Mouse (Mus musculus) gastrocnemius, postnatal 25 days (tissue): ENCODE measurements around the gene Entpd4b. TPM values are rescaled to one million over a fixed set of nuclear protein-coding genes. Genes with fewer than 3 reads are reported as not detected.
"Not testable (repeated sequence)": the region's sequence is repeated elsewhere in the genome, so short reads cannot be mapped to it uniquely, and the experiment has no call there.

Source experiments
- DNase-seq: peaks from one replicate; pipeline ENCODE4 v3.0.0; 2022
- long read RNA-seq, 2 experiments: library from polyadenylated mRNA; stranded (forward); transcript quantifications; one replicate each; pipeline ENCODE4 v2.0.0; 2021
- total RNA-seq, 2 experiments: library from RNA; stranded (reverse); gene quantifications; 1 replicate in 1 of 2; 2 replicates in 1 of 2; pipeline ENCODE4 v1.2.3; 2021

Entpd4b gene
- 10 to 100 TPM; 45.6 to 52.5 TPM for total RNA-seq
- long read RNA-seq, experiment 1, transcript Entpd4b-204 (13 exons, 3,589 nt), result major isoform, 74 of 123 reads
- long read RNA-seq, experiment 1, partial matches to known transcripts, result 24 of 123 reads
- long read RNA-seq, experiment 1, other reads (novel, unspliced or antisense), result 24 of 123 reads
- long read RNA-seq, experiment 2, transcript Entpd4b-204 (13 exons, 3,589 nt), result major isoform, 140 of 185 reads
- long read RNA-seq, experiment 2, partial matches to known transcripts, result 10 of 185 reads
- long read RNA-seq, experiment 2, other reads (novel, unspliced or antisense), result 35 of 185 reads

DNA sequence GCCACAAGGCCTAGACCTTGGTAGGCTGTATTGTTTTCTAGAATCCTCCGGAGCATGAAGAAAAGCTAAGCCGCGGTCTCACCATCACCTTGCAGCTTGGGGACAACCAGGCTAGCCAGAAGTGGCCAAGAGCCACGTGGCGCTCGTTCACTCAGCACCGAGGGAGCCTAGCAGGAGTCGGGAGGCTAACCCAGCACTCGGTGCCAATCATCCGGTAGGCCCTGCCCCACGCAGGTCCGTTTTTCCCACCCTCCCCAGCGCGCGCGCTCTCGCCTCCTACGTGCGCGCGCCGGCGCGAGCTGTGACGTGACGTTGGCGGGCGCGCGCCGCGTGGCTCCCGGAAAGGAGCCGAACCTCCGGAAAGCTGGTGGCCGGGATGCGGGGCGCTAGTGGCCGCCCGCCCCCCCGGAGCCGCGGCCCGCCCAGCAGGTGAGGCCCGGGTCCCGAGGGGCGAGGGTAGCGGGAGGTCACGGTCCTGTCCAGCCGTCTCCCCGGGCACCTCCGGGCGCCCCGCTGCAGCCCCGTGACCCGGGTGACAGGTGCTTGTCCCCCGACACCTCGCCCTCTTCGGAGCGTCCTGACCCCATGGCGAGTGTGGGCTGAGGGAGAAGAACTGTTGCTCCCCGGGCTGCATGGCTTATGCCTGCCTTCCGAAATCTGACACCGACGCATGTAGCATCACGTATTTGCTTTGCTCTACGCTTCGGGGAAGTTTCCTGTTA lies at the start of gene Entpd4b:
TSS of gene Entpd4b (plus strand) at position 315 of the 722 bp plus-strand sequence.
- DNase-seq, result not testable (repeated sequence)

DNA sequence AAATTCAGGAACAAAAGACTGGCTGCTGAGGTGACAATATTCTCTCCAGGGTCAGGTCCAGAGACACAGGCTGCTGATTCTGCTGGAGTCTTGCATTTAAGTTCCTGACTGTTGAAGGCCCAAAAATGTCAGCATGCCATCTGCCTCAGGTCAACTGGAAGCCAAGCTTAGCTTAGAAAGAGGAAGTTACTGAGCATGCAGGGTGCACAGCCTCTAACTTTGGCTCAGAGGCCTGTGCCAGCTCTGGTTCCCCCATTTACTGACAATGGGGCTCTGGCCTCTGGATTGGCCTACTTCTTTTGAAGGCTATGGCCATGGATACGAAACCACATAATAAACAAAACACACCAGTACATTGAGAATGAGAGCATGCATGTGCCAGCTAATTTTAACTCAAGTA lies 48.2 kb upstream of the Entpd4b start:
- DNase-seq, result not testable (repeated sequence)

DNA sequence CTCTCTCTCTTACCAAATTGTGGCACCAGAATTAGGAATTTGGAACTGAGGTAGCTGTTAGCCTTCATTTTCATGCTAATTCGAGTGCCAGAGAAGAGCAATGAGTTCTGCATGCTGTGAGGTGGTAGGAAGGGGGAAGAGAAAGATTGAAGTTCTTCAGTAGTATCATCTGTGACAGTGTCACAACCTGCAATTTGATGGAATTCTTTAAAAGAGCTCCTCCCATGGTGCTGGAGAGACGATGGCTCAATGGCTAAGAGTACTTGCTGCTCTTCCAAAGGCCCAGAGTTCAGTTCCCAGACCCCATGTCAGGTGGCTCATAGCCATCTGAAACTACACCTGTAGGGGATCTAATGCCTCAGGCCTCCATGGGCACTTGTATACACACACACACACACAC lies 42.8 kb upstream of the Entpd4b start, which contains the start of gene Gm27179:
TSS of gene Gm27179 (minus strand) at position 101 of the 400 bp plus-strand sequence.
- DNase-seq, result not testable (repeated sequence)

DNA sequence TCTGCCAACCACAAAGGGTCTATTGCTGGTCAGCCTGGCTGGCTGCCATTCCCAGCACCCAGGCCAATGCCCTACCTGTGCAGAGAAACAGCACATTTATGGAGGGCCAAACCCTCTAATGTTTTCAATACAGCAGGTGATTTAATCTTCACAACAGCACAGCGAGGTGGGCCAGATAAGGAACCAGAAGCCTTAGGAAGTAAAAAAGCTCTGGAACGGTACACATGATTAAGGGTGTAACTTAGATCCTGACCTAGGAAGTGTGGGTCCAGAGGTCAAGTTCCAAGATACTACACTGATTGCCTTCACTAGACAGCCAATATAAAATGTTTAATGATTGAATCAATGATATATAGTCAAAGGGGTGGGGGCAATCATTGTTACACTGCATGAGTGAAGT lies 34.4 kb upstream of the Entpd4b start:
- DNase-seq, result not testable (repeated sequence)

DNA sequence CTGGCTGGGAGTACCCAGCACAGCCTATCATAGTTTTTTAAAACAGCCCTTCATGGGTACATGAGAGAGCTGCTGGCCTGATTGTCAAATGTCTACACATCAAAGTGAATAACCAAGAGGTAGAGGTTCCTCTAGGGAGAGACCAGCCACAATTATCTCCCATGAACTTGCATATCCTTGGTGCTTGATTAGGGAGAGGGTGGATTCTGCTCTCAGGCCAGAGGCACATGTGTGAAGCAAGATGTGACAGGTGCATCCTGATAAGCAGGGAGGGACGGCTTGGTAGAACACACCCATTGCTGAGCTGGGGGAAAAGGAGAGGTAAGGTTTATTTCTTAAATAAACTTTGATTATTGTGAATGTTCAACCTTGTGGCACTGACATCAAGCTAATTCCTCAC lies 32.2 kb upstream of the Entpd4b start:
- DNase-seq, result not testable (repeated sequence)

DNA sequence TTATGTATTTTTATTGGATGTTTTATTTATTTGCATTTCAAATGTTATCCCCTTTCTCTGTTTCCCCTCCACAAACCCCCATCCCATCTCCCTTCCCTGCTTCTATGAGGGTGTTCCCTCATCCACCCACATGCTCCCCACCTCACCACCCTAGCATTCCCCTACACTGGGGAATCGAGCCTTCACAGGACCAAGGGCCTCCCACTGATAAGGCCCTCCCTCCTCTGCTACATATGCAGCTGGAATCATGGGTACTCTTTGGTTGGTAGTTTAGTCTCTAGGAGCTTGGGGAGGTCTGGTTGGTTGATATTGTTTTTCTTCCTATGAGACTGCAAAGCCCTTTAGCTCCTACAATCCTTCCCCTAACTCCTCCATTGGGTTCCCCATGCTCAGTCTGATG lies 29.0 kb upstream of the Entpd4b start:
- not testable (repeated sequence) for DNase-seq

DNA sequence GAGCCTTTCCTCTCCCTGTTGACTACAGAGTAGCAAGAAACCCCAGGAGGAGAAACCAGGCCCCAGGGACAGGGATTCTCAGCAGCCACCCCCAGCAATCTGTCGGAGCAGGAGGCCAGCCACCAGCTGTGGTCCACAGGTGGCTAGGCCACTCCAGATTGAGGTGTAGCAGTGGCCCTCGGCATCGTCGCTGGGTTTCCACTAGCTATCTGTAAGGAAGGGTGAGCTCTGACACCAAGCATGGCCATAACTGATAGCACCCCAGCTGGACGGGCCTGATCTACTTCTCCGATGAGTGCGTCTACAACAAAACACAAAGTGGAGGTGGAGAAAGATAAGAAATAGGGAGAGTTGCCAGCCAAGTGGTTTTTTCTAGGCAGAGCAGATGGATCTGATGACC lies 18.7 kb upstream of the Entpd4b start:
- not testable (repeated sequence) for DNase-seq

DNA sequence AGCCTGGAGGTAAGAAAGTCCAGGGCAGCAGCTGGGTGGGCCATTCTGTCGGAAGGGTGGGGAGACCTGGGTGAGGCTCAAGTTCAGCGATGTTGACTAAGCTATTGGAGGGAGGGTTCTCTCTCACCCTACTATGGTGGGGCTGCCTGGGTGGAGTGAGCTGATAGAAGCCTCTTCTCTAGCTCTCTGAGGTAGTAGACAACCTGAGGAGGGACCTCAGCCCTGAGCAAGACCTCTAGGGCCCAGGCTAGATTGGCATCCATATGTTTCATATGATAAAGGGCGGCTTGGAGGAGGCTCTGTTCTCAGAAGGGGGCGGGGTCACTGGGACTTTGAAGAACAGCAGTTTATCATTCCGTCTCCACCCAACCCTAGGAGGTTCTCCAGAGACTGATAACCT lies 15.1 kb upstream of the Entpd4b start:
- DNase-seq, result not testable (repeated sequence)

DNA sequence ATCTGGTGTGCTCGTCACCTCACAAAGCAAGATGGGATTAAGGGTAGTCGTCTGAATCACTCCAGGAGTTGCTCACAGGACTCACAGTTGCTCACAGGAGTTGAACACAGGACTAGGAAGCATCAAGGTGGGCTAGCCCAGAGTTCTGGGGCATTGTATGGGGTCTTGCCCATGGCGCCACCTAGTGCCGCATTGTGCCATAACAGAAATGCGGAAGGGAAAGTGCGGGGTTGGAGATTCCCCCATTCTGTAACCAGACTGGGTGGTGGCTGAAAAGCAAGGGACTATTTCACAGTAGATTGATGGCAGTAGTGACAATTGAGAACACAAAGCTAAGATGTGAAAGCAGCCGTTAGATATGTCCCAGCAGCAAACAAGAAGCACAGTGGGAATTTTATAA lies 12.5 kb upstream of the Entpd4b start:
- DNase-seq, result not testable (repeated sequence)

DNA sequence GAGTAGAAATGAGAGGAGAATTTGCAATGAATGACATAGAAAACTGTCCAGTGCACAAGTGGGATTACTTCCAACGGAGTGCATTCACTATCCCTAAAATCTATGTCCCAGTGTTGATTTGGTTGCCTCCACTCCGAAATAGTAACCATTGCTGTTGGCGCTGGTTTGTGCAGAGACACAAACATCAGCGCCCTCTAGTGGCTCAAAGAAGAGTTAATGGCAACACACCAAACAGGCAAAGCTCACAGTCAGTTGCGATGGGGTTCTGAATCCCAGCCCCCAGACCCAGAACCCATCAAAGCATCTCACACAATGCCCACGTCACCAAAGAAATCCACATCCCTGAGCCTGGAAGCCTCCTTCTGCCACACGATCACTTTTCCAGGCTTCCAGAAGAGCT lies 11.2 kb upstream of the Entpd4b start:
- not testable (repeated sequence) for DNase-seq

DNA sequence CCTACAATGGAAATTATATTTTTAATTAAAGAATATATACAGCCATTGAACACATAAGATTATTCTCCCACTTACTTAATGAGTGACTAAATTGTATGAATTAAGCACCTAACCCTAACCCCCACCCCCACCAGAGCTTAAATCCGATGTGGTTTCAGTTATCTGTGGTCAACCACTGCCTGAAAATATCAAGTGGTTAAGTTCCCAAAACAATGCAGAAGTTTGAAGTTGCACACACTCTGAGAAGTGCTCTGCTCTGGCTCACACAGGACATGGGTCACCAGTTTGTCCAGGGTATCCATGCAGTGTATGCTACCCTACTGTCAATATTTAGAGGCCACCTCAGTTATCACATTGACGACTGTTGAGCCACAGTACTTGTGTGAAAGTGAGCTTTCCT lies 10.2 kb upstream of the Entpd4b start:
- DNase-seq, result not testable (repeated sequence)

DNA sequence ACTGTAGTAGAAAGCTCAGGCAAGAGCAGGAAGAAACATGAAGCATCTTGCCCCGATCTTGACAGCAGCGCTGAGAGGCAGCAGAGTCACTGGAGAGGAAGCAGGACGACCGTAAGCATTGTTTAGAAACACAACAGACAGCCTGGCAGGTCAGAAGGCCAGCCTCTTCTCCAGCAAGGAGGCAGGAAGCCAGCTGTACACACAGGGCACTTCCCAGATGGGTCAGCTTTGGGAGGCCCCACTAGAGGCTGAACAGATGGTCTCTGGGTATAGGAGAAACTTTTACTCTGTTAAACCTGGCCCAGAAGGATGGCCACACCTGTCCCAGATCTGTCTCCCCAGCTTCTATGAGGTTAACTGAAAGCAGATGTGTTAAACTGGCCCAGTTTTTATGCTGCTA lies 7.9 kb upstream of the Entpd4b start:
- not testable (repeated sequence) for DNase-seq

DNA sequence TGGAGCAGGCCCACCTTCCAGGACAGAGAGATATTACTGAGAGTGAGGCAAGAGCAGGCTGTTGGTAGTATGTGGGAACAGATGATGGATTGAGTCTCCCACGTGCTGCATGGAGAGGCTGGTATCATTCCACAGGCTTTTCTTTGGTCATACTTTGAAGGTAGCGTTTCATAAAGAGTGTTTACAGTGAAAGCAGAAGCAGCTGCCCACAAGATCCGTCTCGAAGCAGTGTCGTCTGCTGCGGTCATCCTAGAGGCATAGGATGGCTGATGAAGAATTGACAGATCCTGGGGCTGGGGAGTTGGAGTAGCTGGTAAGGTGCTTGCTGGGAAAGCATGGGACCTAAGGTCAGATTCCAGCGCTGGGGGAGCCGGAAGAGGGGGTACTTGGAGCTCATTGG lies 1.6 kb downstream of the Entpd4b start:
- DNase-seq, result not testable (repeated sequence)

DNA sequence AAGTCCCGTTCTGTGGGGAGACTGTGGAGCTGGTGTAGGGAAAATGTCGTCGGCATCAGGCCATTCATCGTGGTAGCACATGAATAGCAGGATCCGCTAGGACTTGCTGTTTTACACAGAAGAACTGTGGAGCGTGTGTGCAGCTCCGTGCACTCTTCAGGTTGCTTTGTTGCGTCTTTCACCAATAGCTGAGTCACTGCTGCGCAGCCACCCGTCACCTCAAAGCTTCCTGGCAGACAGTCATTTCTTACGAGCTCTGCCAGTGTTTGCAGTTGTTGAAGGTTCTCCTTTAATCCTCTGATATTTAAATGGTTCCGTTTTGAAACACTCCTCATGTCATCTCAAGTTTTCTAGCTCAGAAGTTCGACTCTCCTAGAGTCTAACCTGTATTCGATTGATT lies 2.3 kb downstream of the Entpd4b start:
- DNase-seq, result not testable (repeated sequence)

Other genes with a start within 250 kb of the Entpd4b start
- gene Gm16867, start 52.1 kb upstream of the Entpd4b start, total RNA-seq, result 1 to 10 TPM; 2.9 TPM
- not detected for gene Gm27179, start 42.9 kb upstream of the Entpd4b start, total RNA-seq